Mouse (Mus musculus) small intestine, adult 2 months (tissue): Measurements from ENCODE around the gene Zfp580.

Source experiments
- CTCF ChIP-seq: fragments of 200-500 bp; IDR thresholded peaks from 2 replicates; pipeline ENCODE4 v1.5.1; 2012; ENCODE audit warnings: low read depth, mild to moderate bottlenecking, control low read depth, inconsistent platforms, low read length, moderate library complexity, mixed read lengths; ENCODE audit not compliant: insufficient replicate concordance, insufficient read length; ENCODE audit errors: extremely low read depth
- POLR2A ChIP-seq: fragments of 200-500 bp; IDR thresholded peaks from 2 replicates; pipeline ENCODE4 v1.6.1; 2012; ENCODE audit warnings: low read depth, mild to moderate bottlenecking, control low read depth, inconsistent platforms, low read length, moderate library complexity

DNA sequence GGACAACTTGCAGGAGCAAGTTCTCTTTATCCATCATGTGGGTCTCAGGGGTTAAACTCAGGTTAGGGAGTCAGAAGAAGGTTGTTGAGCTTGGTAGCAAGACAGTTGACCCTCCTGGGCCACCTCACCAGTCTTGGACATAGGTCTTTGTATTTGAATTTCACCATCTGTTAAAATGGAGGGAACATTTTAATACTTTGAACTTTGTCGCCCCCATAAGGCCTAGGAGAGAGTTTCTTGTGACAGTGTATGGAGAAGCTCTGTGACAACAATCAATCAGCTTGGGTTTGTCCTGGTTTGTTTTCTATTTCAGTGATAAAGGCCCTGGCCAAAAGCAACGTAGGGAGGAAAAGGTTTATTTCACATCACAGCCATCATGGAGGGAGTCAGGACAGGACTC is 4.0 kb upstream of the Zfp580 start:
- TF ChIP-seq CTCF: no peak
- TF ChIP-seq POLR2A: no peak
